Mouse (Mus musculus): ENCODE data around the gene Timm13. TPM values are rescaled to one million over a fixed set of nuclear protein-coding genes. Genes with fewer than 3 reads are reported as not detected.

The Timm13 gene
- polyA plus RNA-seq, 1 experiment from 2014 or later, result 326 TPM

Other genes starting within 250 kb of the Timm13 start
- 83.4 and 87.5 TPM in 2 replicates for gene Btbd2, start 243.9 kb downstream of the Timm13 start, polyA plus RNA-seq (2015; fragmentation: Nextera tagmentation; extraction: Ambion mirVana)
- gene Mknk2, start 222.9 kb downstream of the Timm13 start, polyA plus RNA-seq (2015; fragmentation: Nextera tagmentation; extraction: Ambion mirVana), result 60.9 and 64.8 TPM in 2 replicates
- gene Mob3a, start 199.0 kb downstream of the Timm13 start, polyA plus RNA-seq (2015; fragmentation: Nextera tagmentation; extraction: Ambion mirVana), result 52.6 and 55.1 TPM in 2 replicates
- gene Izumo4, start 198.8 kb downstream of the Timm13 start, polyA plus RNA-seq (2015; fragmentation: Nextera tagmentation; extraction: Ambion mirVana), result 33.4 and 35.2 TPM in 2 replicates
- gene Ap3d1, start 158.7 kb downstream of the Timm13 start, polyA plus RNA-seq (2015; fragmentation: Nextera tagmentation; extraction: Ambion mirVana), result 98.9 and 103 TPM in 2 replicates
- 22.0 and 23.1 TPM in 2 replicates for gene Dot1l, start 145.8 kb downstream of the Timm13 start, polyA plus RNA-seq (2015; fragmentation: Nextera tagmentation; extraction: Ambion mirVana)
- 60.2 and 62.6 TPM in 2 replicates for gene Sf3a2, start 102.8 kb downstream of the Timm13 start, polyA plus RNA-seq (2015; fragmentation: Nextera tagmentation; extraction: Ambion mirVana)
- gene Plekhj1, start 102.3 kb downstream of the Timm13 start, polyA plus RNA-seq (2015; fragmentation: Nextera tagmentation; extraction: Ambion mirVana), result 140 and 154 TPM in 2 replicates
- 0.10 TPM in 2 replicates for gene Amh, start 95.7 kb downstream of the Timm13 start, polyA plus RNA-seq (2015; fragmentation: Nextera tagmentation; extraction: Ambion mirVana)
- 0.31 TPM in 1 of 2 replicates, not detected in the other for gene Jsrp1, start 87.5 kb downstream of the Timm13 start, polyA plus RNA-seq (2015; fragmentation: Nextera tagmentation; extraction: Ambion mirVana)
- gene Oaz1, start 74.3 kb downstream of the Timm13 start, polyA plus RNA-seq (2015; fragmentation: Nextera tagmentation; extraction: Ambion mirVana), result 1,419 and 1,463 TPM in 2 replicates
- gene Lingo3, start 56.9 kb downstream of the Timm13 start, polyA plus RNA-seq (2015; fragmentation: Nextera tagmentation; extraction: Ambion mirVana), result 4.4 and 5.5 TPM in 2 replicates
- 268 and 279 TPM in 2 replicates for gene Lsm7, start 45.8 kb downstream of the Timm13 start, polyA plus RNA-seq (2015; fragmentation: Nextera tagmentation; extraction: Ambion mirVana)
- 58.7 and 61.0 TPM in 2 replicates for gene Sppl2b, start 45.7 kb downstream of the Timm13 start, polyA plus RNA-seq (2015; fragmentation: Nextera tagmentation; extraction: Ambion mirVana)
- gene Tmprss9, start 29.1 kb downstream of the Timm13 start, polyA plus RNA-seq (2015; fragmentation: Nextera tagmentation; extraction: Ambion mirVana), result 0.06 and 0.15 TPM in 2 replicates
- 50.6 and 53.5 TPM in 2 replicates for gene Lmnb2, start 17.3 kb upstream of the Timm13 start, polyA plus RNA-seq (2015; fragmentation: Nextera tagmentation; extraction: Ambion mirVana)
- 5.5 and 5.9 TPM in 2 replicates for gene Gadd45b, start 29.1 kb upstream of the Timm13 start, polyA plus RNA-seq (2015; fragmentation: Nextera tagmentation; extraction: Ambion mirVana)
- gene Gng7, start 114.0 kb upstream of the Timm13 start, polyA plus RNA-seq (2015; fragmentation: Nextera tagmentation; extraction: Ambion mirVana), result 30.8 and 32.1 TPM in 2 replicates
- gene Diras1, start 124.7 kb upstream of the Timm13 start, polyA plus RNA-seq (2015; fragmentation: Nextera tagmentation; extraction: Ambion mirVana), result 32.6 and 36.0 TPM in 2 replicates
- gene Slc39a3, start 136.5 kb upstream of the Timm13 start, polyA plus RNA-seq (2015; fragmentation: Nextera tagmentation; extraction: Ambion mirVana), result 46.3 TPM in 2 replicates
- 316 and 320 TPM in 2 replicates for gene Sgta, start 159.2 kb upstream of the Timm13 start, polyA plus RNA-seq (2015; fragmentation: Nextera tagmentation; extraction: Ambion mirVana)
- gene Thop1, start 169.1 kb upstream of the Timm13 start, polyA plus RNA-seq (2015; fragmentation: Nextera tagmentation; extraction: Ambion mirVana), result 60.0 and 61.7 TPM in 2 replicates
- gene Creb3l3, start 197.9 kb upstream of the Timm13 start, polyA plus RNA-seq (2015; fragmentation: Nextera tagmentation; extraction: Ambion mirVana), result 0.13 and 0.25 TPM in 2 replicates
- 211 and 229 TPM in 2 replicates for gene Map2k2, start 204.9 kb upstream of the Timm13 start, polyA plus RNA-seq (2015; fragmentation: Nextera tagmentation; extraction: Ambion mirVana)
- gene Zbtb7a, start 234.3 kb upstream of the Timm13 start, polyA plus RNA-seq (2015; fragmentation: Nextera tagmentation; extraction: Ambion mirVana), result 12.1 and 15.1 TPM in 2 replicates